Mouse (Mus musculus): ENCODE results near the gene Zfp462.
"Not testable (repeated sequence)": the region's sequence is repeated elsewhere in the genome, so short reads cannot be mapped to it uniquely, and the experiment has no call there.

The Zfp462 gene

DNA sequence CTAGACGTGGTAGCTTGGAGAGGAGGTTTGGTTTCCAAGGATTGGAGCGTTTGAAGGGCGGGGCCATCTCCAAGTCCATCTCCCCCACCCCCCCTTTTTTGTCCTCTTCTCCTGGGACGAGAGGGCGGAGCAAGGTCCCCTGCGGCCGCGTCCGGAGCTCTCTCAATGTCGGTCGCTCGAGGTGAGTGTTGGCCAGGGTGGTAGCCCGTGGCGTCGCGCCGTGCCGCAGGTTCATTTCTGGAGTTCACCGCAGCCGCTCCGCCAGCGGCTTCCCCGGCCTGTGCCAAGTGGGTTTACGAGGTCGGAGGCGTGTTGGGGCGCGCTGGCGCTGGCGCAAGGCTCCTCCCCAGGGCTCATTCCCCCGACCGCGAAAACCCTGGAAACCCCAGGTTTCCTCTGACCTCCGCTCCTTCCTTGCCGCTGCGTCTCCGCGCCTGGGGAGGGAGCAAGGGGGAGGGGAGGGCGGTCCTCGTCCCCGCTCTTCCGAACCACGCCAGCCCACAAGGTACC lies at the start of gene Zfp462:
Zfp462 (plus strand) TSS at position 128 of the 510 bp plus-strand sequence.
- no peak for DNase-seq (ENCODE audit: low spot score in 2 of 2)

DNA sequence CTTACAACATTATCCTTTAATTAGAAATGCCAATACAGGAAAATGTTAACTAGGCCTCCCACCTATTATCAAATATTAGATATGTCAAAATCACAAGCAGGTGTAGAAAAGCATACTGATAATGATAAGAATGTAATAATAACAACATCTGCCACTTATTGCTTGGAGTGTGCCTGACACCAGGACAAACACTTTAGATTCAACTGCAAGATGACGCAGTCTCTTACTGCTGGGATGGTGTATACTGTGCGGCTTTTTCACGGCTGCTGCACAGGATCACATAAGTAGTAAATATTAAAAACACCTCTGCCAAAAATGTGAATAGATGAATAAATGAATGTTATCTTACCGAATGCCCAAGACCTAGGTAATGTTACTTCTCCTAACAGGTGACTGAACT lies 48.8 kb upstream of the Zfp462 start:
- DNase-seq (ENCODE audit: low spot score in 2 of 2) = no peak

DNA sequence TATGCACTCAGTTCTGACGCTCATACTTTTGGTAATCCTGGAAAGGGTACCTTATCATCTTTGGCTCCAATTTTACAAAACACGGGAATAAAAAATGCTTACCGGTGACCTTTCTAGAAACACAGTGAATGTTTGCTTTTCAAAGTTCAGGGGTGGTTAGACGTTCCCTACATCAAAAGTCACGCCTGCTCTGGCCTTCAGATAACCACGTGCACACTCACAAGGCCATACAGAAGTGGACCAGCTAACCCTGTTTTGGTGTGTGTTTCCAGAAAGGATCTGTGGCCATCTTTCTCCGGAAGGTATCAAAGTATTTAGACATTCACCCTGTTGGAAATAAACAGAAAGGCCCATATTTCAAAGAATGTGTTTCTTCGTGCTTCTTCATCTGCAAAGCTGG lies 40.2 kb upstream of the Zfp462 start:
- DNase-seq (ENCODE audit: low spot score in 2 of 2) = no peak

DNA sequence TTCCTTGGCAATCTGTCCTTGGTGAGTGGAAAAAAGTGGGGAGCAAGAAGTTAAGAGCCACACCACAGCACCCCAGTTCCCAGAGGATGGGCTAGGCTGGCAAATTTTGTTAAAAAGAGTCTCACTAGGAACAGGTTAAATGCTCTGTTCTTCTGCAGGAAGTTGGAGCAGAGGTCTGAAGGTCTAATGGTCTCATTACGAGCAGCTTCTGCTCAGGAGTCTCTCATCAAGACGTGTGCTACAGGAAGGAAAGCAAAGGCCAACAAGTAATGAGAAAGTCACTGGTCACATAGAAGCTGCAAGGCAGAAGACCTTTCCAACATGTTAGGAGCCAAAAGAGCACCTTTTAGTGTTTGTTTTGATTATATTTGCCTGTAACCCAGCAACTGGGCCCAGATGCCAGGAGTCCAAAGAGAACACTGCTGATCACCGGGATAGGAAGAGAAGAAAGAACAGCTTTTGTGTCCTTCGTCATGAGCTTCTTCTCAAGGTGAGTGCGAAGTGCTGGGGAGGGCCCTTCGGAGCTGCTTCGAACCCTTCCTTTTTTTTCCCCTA lies 39.4 kb upstream of the Zfp462 start:
- no peak for DNase-seq (ENCODE audit: low spot score in 2 of 2)

DNA sequence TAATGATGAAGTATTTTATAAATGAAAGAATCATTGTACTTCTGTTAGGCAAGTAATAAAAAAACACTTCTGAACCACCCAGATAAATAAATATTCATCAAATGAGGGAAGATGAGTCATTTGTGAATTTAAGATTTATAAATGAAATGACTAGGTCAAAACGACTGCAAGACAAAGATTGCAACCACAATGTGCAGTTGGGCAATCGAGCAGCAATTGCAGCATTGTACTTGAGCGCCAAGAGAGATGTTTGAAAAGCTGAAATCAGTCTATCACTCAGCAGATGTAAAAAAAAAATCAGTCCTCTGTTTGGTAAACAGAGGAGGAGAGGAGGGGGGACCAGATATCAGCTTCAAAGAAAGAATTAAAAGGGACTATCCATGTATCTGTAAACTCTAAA lies 34.5 kb upstream of the Zfp462 start:
- DNase-seq (ENCODE audit: low spot score in 2 of 2) = no peak

DNA sequence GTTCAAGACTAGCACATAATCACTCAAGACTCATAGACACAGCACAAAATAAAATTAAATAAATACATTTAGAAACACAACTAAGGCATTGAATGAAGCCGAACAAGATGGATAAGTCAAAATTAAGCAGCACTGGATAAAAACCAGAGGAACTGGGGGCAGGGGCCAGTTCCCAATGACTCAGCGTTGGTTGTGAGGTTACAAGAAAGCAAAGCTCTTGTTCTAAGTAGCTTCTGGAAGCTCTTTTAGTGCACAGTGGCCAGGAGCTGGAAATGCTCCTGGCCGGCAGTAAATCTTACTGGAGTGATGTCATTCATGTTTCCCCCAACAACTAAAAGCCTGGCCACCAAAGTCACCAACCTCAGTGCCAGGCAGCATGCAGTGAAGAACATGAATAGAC lies 26.6 kb upstream of the Zfp462 start:
- DNase-seq (ENCODE audit: low spot score in 2 of 2) = no peak

DNA sequence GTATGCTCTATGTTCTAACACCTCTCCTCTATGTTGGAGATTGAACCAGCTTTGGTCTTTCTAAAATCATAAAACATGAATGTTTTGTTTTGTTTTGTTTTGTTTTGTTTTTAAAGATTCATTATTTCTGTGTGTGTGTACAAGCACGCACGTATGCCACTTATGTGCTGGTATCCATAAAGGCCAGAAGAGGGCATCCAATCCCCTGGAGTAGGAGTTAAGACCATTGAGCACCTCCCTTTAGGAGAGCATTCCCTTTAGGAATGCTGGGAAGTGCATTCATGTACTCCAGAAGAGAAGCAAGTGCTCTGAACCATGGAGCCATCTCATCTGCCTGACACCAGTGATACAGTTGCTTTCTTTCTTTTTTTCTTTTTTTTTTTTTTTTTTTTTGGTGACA lies 21.5 kb upstream of the Zfp462 start:
- DNase-seq (ENCODE audit: low spot score in 2 of 2) = no peak

DNA sequence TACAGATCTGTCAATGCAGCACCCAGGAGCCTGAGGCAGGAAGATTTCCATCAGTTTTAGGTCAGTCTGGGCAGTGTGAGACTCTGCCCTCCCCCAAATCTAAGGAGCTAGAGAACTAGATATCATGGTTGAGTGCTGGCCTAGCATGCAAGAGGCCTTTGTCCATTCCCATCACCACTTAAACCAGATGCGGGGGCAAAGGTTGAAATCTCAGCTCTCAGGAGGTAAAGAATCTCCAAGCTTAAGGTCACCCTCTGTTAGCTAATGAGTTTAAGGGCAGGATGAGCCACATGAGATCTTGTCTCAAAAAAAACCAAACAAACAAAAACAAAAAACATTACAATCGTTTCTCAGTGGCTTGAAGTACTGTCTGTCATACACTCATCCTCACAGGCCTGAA lies 20.5 kb upstream of the Zfp462 start:
- no peak for DNase-seq (ENCODE audit: low spot score in 2 of 2)

DNA sequence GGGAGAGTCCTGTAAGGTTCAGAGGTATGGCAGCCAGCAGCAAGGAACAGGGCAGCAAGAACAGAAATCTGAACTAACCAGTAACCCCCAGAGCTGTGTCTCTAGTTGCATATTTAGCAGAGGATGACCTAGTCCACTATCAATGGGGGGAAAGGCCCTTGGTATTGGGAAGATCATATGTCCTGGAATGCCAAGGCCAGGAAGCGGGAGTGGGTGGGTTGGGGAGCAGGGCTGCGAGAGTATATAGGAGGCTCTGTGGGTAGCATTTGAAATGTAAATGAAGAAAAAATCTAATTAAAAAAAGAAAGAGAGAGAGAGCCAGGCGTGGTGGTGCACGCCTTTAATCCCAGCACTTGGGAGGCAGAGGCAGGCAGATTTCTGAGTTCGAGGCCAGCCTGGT lies 18.4 kb upstream of the Zfp462 start:
- not testable (repeated sequence) for DNase-seq (ENCODE audit: low spot score in 2 of 2)

DNA sequence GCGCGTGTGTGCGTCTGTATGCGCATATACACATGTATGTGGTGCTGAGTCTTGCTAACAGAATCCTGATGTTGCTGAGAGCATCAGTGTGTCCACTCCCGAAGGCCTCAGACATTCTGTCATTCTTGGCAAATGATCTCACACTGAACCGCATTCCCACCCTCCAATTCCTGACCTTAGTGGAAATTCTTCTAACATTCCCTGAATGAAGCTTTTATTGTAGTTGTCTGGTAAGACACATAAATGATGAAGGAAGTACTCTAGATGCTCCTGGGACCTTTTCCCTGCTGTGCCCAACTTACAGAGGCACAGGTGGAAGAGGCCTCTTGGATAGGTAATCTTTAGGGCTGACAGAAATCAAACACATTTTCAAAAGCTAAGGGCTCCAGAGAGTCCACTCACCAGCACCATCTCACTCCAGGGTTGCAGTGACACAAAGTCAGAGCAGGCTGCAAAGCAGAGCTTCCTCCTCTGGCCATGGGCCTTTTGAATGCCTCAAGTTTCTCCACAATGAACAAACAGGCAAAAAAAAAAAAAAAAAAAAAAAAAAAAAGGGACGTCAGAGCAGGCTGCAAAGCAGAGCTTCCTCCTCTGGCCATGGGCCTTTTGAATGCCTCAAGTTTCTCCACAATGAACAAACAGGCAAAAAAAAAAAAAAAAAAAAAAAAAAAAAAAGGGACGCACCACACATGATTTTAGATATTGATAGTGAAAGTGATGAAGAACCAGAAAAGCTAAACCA lies 17.4 kb upstream of the Zfp462 start:
- DNase-seq (ENCODE audit: low spot score in 2 of 2) = not testable (repeated sequence)

DNA sequence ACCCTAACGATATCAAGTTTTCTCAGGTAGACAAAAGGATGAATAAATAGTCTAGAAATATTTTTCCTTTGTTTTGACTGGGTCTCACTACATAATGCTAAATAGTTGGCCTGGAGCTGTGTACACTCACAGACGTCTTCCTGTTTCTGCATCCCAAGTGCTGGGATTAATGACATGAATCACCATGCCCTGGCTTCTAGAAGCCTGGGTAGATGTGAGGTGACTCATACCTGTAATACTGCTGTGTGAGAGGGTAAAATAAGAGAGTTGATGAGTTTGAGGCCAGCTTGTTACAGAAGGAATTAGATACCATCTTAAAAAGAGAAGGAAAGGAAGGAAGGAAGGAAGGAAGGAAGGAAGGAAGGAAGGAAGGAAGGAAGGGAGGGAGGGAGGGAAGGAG lies 15.2 kb upstream of the Zfp462 start:
- DNase-seq (ENCODE audit: low spot score in 2 of 2) = no peak

DNA sequence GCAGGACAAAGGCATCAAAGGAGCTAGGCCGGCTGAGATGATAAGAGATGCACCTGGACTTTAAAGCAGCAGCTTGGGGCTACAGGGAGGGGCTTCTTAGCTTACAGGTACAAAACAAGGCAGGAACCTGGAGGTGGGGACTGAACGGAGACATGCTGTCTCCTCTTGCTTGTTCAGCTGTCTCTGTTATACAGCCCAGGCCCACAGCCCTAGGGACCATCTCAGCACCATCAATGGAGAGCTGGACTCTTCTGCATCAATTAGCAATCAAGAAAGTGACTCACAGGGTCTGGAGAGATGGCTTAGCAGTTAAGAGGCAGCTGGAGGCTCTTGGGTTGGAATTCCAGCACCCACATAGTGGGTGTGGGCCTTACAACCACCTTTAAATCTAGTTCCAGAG lies 12.2 kb upstream of the Zfp462 start:
- no peak for DNase-seq (ENCODE audit: low spot score in 2 of 2)

DNA sequence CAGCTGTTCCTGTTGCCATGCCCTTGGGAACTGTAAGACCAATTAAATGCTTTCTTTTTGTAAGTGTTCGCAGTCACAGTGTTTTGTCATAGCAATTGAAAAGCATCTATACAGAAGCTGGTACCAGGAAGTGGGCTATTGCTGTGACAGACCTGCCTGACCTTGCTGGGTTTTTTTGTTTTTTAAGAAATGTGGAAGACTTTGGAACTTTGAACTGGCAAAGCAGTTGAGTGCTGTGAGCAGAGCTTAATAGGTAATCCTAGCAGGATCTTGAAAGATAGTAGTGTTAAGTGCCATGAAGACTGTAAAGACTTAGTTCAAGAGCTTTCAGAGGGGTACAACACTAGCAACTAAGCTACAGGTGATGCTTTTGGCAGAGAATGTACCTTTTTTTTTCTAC lies 7.7 kb upstream of the Zfp462 start:
- no peak for DNase-seq (ENCODE audit: low spot score in 2 of 2)

DNA sequence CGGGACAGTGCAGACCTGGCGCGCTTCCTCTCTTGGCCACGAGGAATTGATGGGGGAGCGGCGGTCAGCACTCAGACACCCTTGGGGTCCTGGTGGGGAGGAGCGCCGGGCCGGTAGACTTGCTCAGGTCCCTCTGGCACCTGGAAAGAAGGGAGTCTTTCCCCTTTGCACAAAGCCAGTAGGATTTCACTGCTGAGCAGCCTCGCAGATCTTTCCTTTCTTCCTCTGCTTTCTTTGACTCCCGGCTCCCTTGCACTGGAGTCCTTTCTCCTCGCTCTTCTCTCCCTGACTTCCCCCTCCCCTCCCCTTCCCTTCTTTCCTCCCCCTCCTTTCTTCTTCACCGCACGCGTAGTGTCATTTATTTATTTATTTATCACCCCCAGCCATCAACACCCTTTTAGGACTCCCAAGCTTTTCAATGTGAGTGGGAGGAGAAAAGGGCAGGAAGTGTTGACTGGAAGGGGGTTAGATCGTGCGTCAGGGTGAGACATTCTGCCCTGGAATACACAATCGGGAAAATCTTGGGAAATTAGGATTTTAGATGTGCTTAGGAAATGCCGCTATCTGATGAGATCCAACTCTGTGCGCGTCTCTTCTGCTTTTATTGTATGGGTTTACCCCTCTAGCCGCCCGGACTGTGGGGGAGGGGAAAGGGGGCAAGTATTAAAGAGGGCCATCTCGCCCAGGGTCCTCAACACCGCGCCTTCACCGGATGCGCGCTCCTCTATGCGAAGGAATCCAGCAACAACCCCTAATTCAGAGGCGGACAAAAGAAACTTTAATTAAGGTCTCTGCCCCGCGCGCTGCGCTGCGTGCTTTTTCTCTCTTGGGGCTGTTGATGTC lies 976 bp downstream of the Zfp462 start:
- DNase-seq (ENCODE audit: low spot score in 2 of 2) = no peak

DNA sequence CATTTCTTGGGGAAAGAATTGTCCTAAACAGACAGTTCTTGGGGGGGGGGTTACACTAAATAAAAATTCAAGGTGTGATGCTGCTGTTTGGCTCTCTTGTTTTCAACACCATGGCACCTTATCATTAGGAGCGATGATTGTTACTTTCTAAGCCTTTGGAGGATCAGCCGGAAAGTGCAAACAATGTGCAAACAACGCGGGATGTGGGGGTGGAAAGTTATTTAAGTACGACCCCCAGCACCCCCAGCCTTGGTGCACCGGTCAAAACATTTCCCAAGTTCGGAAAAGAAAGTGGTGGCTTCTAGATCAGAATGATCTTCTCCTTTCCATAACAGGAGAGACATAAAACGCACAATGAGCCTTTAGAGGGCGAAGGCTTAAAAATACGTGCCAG lies 1.8 kb downstream of the Zfp462 start:
- no peak for DNase-seq (ENCODE audit: low spot score in 2 of 2)

DNA sequence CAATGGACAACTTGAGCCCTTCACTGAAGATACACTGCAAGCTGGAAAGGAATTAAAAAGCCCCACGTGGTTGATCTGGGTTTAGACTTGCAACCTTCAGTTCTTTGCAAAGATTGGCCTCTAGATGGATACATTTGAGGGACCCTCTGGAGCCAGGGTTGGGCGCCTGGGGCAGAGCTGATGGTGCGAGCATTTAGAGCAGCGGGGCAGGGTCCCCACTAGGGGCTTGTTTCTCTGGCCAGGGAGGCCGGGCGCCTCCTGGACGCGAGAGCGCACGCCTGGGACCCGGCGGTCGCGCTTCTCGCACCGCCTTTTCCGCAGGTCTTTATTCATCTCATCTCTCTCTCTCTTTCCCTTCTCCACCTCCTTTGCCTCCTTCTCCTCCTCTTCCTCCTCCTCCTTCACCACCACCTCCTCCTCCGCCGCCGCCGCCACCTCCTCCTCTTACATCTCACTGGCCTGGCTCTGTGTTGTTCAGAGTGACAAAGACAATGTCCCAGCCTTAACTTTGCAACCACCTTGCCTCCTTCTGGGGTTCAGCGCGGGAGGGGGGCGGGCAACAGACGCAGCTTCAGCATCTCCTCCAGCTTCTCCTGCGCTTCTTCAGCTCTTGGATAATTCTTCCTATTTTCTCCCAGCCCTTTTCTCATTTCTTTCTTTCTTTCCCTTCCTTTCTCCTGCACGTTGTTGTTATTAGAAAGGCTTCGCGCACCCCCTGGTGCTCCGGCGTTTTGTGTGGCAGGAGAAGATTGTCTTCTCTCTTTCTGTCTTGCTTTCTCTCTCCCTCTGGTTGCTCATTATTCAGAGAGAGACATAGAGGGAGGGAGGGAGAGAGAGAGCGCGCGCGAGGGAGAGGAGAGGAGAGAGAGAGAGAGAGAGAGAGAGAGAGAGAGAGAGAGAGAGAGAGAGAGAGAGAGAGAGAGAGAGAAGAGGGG lies 2.5 kb downstream of the Zfp462 start:
- no peak for DNase-seq (ENCODE audit: low spot score in 2 of 2)

DNA sequence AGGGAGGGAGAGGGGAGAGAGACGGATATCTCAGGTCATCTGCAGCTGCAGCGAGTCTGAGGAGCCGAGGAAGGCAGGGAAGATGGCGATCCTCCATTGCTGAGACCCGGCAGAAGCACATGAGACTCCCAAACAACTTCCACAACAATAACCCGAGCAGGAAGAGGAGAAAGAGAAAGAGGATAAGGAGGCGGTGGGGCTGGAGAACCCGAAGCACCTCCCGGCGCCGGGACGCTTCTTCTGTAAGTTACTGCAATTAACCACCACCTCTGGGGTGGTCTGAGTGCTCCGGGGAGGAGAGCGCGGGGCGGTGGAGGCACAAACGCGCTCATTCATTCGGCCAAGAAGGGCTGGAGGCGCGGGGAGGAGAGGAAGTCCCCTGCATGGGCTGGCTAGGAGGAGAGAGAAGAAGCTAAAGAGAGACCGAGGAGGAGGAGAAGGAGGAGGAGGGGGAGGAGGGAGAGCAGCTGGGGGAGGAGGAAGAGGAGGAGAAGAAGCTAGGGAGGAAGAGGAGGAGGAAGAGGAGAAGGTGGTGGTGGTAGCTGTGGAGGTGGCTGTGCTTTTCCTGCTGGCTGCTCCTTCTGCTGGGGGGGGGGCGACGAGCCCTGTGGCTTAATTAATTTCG lies 3.3 kb downstream of the Zfp462 start:
- DNase-seq (ENCODE audit: low spot score in 2 of 2) = no peak

DNA sequence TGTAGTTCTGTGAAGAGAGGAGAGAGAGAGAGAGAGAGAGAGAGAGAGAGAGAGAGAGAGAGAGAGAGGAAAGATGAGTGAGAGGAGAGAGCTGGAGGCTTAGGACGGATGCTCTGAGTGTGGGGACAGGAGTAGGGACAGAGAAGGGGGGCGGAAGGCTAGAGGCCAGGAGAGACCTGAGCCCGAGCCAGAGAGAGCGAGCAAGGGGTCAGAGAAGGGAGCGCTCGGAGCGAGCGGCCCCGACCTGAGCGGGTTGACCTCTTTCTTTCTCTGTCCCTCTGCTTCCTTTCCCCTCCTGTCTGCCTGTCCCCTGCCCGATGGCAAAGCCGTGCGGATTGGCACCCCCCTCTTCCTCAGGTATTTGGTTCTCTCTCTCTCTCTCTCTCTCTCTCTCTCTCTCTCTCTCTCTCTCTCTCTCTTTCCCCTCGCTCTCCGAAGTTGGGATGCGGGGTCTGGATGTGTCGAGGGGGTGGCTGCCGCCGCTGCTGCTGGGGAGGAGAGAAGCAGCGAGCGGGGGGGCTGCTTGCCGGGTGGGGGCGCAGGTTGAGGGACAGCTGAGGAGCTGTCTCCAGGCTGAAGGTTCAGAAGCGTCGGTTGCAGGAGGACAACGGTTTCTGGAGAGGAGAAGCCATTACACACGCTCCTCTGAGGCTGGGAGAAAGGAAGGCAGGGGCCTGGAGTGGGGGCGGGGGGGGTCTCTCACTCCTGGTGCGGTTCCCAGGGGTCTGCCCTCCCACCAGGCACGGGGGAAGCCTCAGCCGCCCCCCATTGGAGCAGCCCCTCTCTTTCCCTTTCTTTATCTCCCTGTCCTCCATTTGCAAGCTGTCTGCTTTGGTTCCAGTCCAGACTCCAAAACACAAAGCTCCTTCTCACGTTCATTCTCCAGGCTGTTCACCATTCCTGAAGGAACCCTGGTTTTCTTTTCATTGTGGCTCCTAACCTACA lies 4.0 kb downstream of the Zfp462 start:
- no peak for DNase-seq (ENCODE audit: low spot score in 2 of 2)

DNA sequence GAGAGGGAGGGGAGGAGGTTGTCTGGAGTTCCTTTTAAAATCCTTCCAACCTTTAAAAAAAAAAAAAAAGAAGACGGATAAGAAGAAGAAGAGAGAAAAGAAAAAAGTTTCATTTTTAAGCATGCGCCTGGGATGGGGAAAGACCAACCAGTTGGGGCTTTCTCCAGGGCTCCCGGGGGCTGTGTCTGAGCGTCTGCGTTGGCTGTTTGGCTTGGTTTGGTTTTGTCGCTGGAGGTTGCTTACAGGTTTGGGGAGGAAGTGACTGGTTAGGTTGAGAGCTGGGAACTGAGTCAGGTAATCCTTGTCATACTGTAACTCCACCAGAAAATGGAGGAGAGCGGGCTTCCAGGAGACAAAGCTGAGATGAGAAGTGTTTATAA lies 4.7 kb downstream of the Zfp462 start:
- DNase-seq (ENCODE audit: low spot score in 2 of 2) = no peak

DNA sequence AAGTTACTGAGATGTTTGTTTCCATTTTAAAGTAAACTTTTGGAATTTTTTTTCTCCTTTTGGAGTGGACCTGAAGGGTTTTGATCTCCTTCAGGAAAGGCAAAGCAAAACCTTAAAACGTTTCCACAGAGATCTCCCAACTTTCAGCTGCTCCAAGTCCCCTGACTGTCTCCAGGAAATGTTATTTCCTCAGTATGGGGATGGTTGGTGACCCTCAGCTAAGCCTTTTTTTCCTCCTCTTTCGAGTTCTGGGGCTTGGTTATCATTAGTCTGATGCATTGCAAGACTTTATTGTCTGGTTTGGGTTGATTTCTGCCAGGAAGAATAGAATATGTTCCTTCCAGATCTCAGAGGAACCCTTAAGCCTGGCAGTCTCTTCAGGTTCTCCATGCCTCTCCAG lies 5.3 kb downstream of the Zfp462 start:
- DNase-seq (ENCODE audit: low spot score in 2 of 2) = no peak

All from natural killer cell, adult 2 months (primary cell).